Mouse (Mus musculus) frontal cortex, adult 2 months (tissue): Measurements from ENCODE around the gene Sept8. TPM values are rescaled to one million over a fixed set of nuclear protein-coding genes. Genes with fewer than 3 reads are reported as not detected.
"Not testable (repeated sequence)": the region's sequence is repeated elsewhere in the genome, so short reads cannot be mapped to it uniquely, and the experiment has no call there.

ENCODE experiments used
- DNase-seq, 2 experiments: peaks; one replicate each; pipeline ENCODE4 v3.0.0; 2022; ENCODE audit warnings: low spot score in 1 of 2; ENCODE audit errors: extremely low spot score in 1 of 2
- polyA plus RNA-seq: library from polyadenylated mRNA; depleted of rRNA; stranded (reverse); fragments of >200 nt; gene quantifications from 2 replicates; pipeline ENCODE4 v1.2.3, GENCODE M21; 2012

Sept8 gene
- polyA plus RNA-seq, 1 experiment = 280 TPM

- DNase-seq = no peak
Observed at GRCm38 (mm10) chr11:53523545-53524405, 4.7 kb downstream of the Sept8 start.

GRCm38 (mm10) chr11:53524905-53525304, 5.8 kb downstream of the Sept8 start:
- DNase-seq = no peak

GRCm38 (mm10) chr11:53525461-53525860, 6.4 kb downstream of the Sept8 start:
- DNase-seq = no peak

- no peak for DNase-seq
Observed at GRCm38 (mm10) chr11:53528397-53529252, 9.6 kb downstream of the Sept8 start.

- DNase-seq = peak in 1 of 2 experiments; percentile 67
Observed at GRCm38 (mm10) chr11:53529253-53529557, 10.1 kb downstream of the Sept8 start.

- DNase-seq = no peak
Observed at GRCm38 (mm10) chr11:53530001-53530400, 10.9 kb downstream of the Sept8 start.

- no peak for DNase-seq
Observed at GRCm38 (mm10) chr11:53531578-53532230, 12.6 kb downstream of the Sept8 start.

GRCm38 (mm10) chr11:53532231-53532620, 13.2 kb downstream of the Sept8 start:
- no peak for DNase-seq

- no peak for DNase-seq
Observed at GRCm38 (mm10) chr11:53539002-53539491, 20.0 kb downstream of the Sept8 start.

GRCm38 (mm10) chr11:53540394-53540793, 21.3 kb downstream of the Sept8 start:
- no peak for DNase-seq

GRCm38 (mm10) chr11:53541222-53541621, 22.2 kb downstream of the Sept8 start:
- DNase-seq = no peak

GRCm38 (mm10) chr11:53543021-53543420, 24.0 kb downstream of the Sept8 start:
- DNase-seq = no peak

GRCm38 (mm10) chr11:53546271-53546670, 27.2 kb downstream of the Sept8 start:
- DNase-seq = no peak

GRCm38 (mm10) chr11:53547566-53547965, 28.5 kb downstream of the Sept8 start:
- DNase-seq = no peak

GRCm38 (mm10) chr11:53548036-53548605, 29.1 kb downstream of the Sept8 start:
- DNase-seq = no peak

- DNase-seq = no peak
Observed at GRCm38 (mm10) chr11:53550714-53551113, 31.7 kb downstream of the Sept8 start.

GRCm38 (mm10) chr11:53551754-53552153, 32.7 kb downstream of the Sept8 start:
- no peak for DNase-seq

- not testable (repeated sequence) for DNase-seq
Observed at GRCm38 (mm10) chr11:53556529-53556928, 37.5 kb downstream of the Sept8 start.

GRCm38 (mm10) chr11:53557992-53558391, 38.9 kb downstream of the Sept8 start:
- DNase-seq = not testable (repeated sequence)

- not testable (repeated sequence) for DNase-seq
Observed at GRCm38 (mm10) chr11:53559980-53560379, 40.9 kb downstream of the Sept8 start.

GRCm38 (mm10) chr11:53561986-53562385, 42.9 kb downstream of the Sept8 start:
- DNase-seq = no peak
